ENCODE assay signal across 12 mouse cellular contexts in genomic region chr14:60630981-60631380, GRCm38 (mm10). TPM values are rescaled to one million over a fixed set of nuclear protein-coding genes. Genes with fewer than 3 reads are reported as not detected.
A peak's percentile ranks its signal among the peaks of the same experiment; 100 is the strongest.
DNase-seq lines count a peak whose midpoint lies in the region.
"Had no signal": no experiment of that assay in that cellular context is flagged by ENCODE, and none has a peak within 500 bp of the region (broad histone marks: within the 10 kb centered on the region; RNA-seq: fewer than 3 reads in every experiment).

No protein-coding gene starts in this region.

- DNase-seq in adrenal gland, adult 2 months: peak; percentile 78
- DNase-seq in adrenal gland, adult 8-10 months: no peak
- peak; percentile 62 to 68 for DNase-seq in adrenal gland, postnatal 36 days
- DNase-seq in adrenal gland, postnatal 25 days: no peak
- DNase-seq: adrenal gland, postnatal 10 days; cerebellum, adult 11 months; cerebellum, adult 18-20 months; cerebellum, adult 8-10 months; cerebellum, adult 9-11 months; cerebellum, postnatal 14 days; cerebellum, postnatal 36 days; embryo, embryonic 11 days had no signal

RNA-seq across cellular contexts. Expression of gene Spata13, which starts 2.8 kb away (rescaled TPM):
- total RNA-seq in adrenal gland, adult 2 months (2021): 100 to 1,000 TPM; 144 to 151 TPM
- polyA plus RNA-seq in adrenal gland, adult 2 months (2012; rRNA removed): 35.2 and 41.9 TPM in 2 replicates
- total RNA-seq in adrenal gland, adult 8-10 months (2022): 100 to 1,000 TPM; 152 to 256 (median 184) TPM
- 100 to 1,000 TPM; 152 to 167 TPM for total RNA-seq in adrenal gland, postnatal 36 days (2021)
- 181 and 215 TPM in 2 replicates for total RNA-seq in adrenal gland, postnatal 25 days (2021)

Comparison
In these comparisons a context has a peak if more than half of its experiments do, and no peak if none do; other contexts are left out.
1. DNase-seq: peak in adrenal gland, adult 2 months (single experiment) and adrenal gland, postnatal 36 days (2 of 2); none in adrenal gland, adult 8-10 months (single experiment) and adrenal gland, postnatal 25 days (single experiment).